Mouse (Mus musculus) myocyte (in vitro differentiated cells): ENCODE results near the gene Primpol. TPM values are rescaled to one million over a fixed set of nuclear protein-coding genes. Genes with fewer than 3 reads are reported as not detected.
A peak's percentile ranks its signal among the peaks of the same experiment; 100 is the strongest.

Source experiments
- H3K27me3 ChIP-seq: one replicate; pipeline ENCODE4 v1.6.1; 2011; ENCODE audit not compliant: control insufficient read depth, insufficient read depth, insufficient read length
- H3K36me3 ChIP-seq: one replicate; pipeline ENCODE4 v1.6.1; 2011; ENCODE audit not compliant: control insufficient read depth, insufficient read depth
- H3K4me2 ChIP-seq: one replicate; pipeline ENCODE4 v1.6.1; 2011; ENCODE audit warnings: low read depth, control low read depth
- H3K4me3 ChIP-seq: one replicate; pipeline ENCODE4 v1.5.1; 2011; ENCODE audit warnings: mild to moderate bottlenecking, control low read depth, moderate library complexity
- H3K79me2 ChIP-seq: one replicate; pipeline ENCODE4 v1.6.1; 2011; ENCODE audit not compliant: control insufficient read depth, insufficient read depth
- H3ac ChIP-seq: one replicate; pipeline ENCODE4 v1.6.1; 2011; ENCODE audit not compliant: control insufficient read depth, insufficient read length
- CEBPB ChIP-seq: IDR thresholded peaks from 2 replicates; pipeline ENCODE4 v1.6.1; 2011; ENCODE audit warnings: mild to moderate bottlenecking, moderate library complexity; ENCODE audit not compliant: poor library complexity, insufficient read depth, severe bottlenecking
- E2F4 ChIP-seq: IDR thresholded peaks from one replicate; pipeline ENCODE4 v1.6.1; 2011; ENCODE audit warnings: mild to moderate bottlenecking, control low read depth, moderate library complexity; ENCODE audit not compliant: insufficient read depth
- MAX ChIP-seq: IDR thresholded peaks from one replicate; pipeline ENCODE4 v1.6.1; 2011; ENCODE audit warnings: low read depth, mild to moderate bottlenecking, control low read depth
- MYOD1 ChIP-seq, 3 experiments: IDR thresholded peaks; one replicate each; pipeline ENCODE4 v1.6.1; 2011; ENCODE audit warnings: control low read depth in 2 of 3, low read depth in 2 of 3, mild to moderate bottlenecking in 2 of 3, moderate library complexity in 1 of 3; ENCODE audit not compliant: insufficient read length in 2 of 3, control insufficient read depth in 1 of 3
- MYOG ChIP-seq, 3 experiments: IDR thresholded peaks; one replicate each; pipeline ENCODE4 v1.6.1; 2011; ENCODE audit warnings: control low read depth in 2 of 3, low read depth in 2 of 3, mild to moderate bottlenecking in 2 of 3; ENCODE audit not compliant: insufficient read length in 2 of 3, control insufficient read depth in 1 of 3, insufficient read depth in 1 of 3
- POLR2A ChIP-seq: IDR thresholded peaks from one replicate; pipeline ENCODE4 v1.6.1; 2011; ENCODE audit warnings: low read depth, mild to moderate bottlenecking, control low read depth, moderate library complexity; ENCODE audit not compliant: insufficient read length
- POLR2AphosphoS2 ChIP-seq: IDR thresholded peaks from one replicate; pipeline ENCODE4 v1.6.1; 2011; ENCODE audit warnings: low read depth, control low read depth; ENCODE audit not compliant: insufficient read length
- REST ChIP-seq: IDR thresholded peaks from one replicate; pipeline ENCODE4 v1.6.1; 2011; ENCODE audit warnings: mild to moderate bottlenecking, control low read depth, moderate library complexity; ENCODE audit not compliant: insufficient read depth, insufficient read length
- SRF ChIP-seq: IDR thresholded peaks from one replicate; pipeline ENCODE4 v1.6.1; 2011; ENCODE audit warnings: low read depth; ENCODE audit not compliant: control insufficient read depth, insufficient read length
- TCF12 ChIP-seq: IDR thresholded peaks from one replicate; pipeline ENCODE4 v1.6.1; 2011; ENCODE audit warnings: mild to moderate bottlenecking, control low read depth; ENCODE audit not compliant: poor library complexity, insufficient read depth, severe bottlenecking
- TCF3 ChIP-seq: IDR thresholded peaks from one replicate; pipeline ENCODE4 v1.6.1; 2011; ENCODE audit warnings: low read depth, control low read depth; ENCODE audit not compliant: insufficient read length
- USF1 ChIP-seq: IDR thresholded peaks from one replicate; pipeline ENCODE4 v1.6.1; 2011; ENCODE audit warnings: low read depth, mild to moderate bottlenecking, control low read depth, moderate library complexity
- polyA plus RNA-seq: library from polyadenylated mRNA; unstranded; fragments of >200 nt; fragmentation: generic; extraction: Trizol; gene quantifications from one replicate; pipeline ENCODE4 v1.2.1, GENCODE M21; 2012; ENCODE audit warnings: missing spikeins

Gene Primpol
- polyA plus RNA-seq, 1 experiment = 1.8 TPM

GRCm38 (mm10) chr8:46552441-46552765 is 64.6 kb downstream of the Primpol start:
- peaks cover 6% of the 10 kb centered on the region for H3K79me2 ChIP-seq
- TF ChIP-seq MYOD1 (IDR thresholded peaks at IDR 0.05; ENCODE audit: control insufficient read depth in 1 of 3, insufficient read length in 2 of 3, low read depth in 2 of 3) = no peak
- no peak for TF ChIP-seq TCF3
- TF ChIP-seq POLR2AphosphoS2 = no peak
- no peak for TF ChIP-seq E2F4
- no peak for TF ChIP-seq TCF12
- TF ChIP-seq MYOG (IDR thresholded peaks at IDR 0.05; ENCODE audit: control insufficient read depth in 1 of 3, insufficient read depth in 1 of 3, insufficient read length in 2 of 3, low read depth in 2 of 3) = no peak
- TF ChIP-seq SRF = no peak
- no peak for TF ChIP-seq POLR2A
- TF ChIP-seq CEBPB = no peak
- H3K36me3 ChIP-seq = no peaks in the 10 kb centered on the region
- H3K4me3 ChIP-seq = peak overlapping the region; percentile 38
- H3K4me2 ChIP-seq = peak overlapping the region; percentile 82
- H3ac ChIP-seq = no peak overlapping the region
- H3K27me3 ChIP-seq = no peaks in the 10 kb centered on the region

- Histone ChIP-seq H3K4me3 (peak within 1 kb of the TSS; percentile 38), H3ac (no peak within 1 kb of the TSS), H3K4me2 (peak within 1 kb of the TSS; percentile 82), H3K27me3 (no peaks in the 10 kb centered on the region), H3K79me2 (peaks cover 6% of the 10 kb centered on the region), H3K36me3 (no peaks in the 10 kb centered on the region)
- TF ChIP-seq MYOD1 (IDR thresholded peaks at IDR 0.05; ENCODE audit: control insufficient read depth in 1 of 3, insufficient read length in 2 of 3, low read depth in 2 of 3) = peak in 2 of 3 experiments; percentile 20 to 66
- TF ChIP-seq MYOG (IDR thresholded peaks at IDR 0.05; ENCODE audit: control insufficient read depth in 1 of 3, insufficient read depth in 1 of 3, insufficient read length in 2 of 3, low read depth in 2 of 3) = peak in 1 of 3 experiments; percentile 80
- no peak for TF ChIP-seq TCF12
- no peak for TF ChIP-seq CEBPB
- no peak for TF ChIP-seq REST
- peak; percentile 68 for TF ChIP-seq POLR2A
- TF ChIP-seq USF1 = no peak
- peak; percentile 42 for TF ChIP-seq MAX
- no peak for TF ChIP-seq TCF3
- peak; percentile 96 for TF ChIP-seq E2F4
- TF ChIP-seq SRF = peak; percentile 82
- peak; percentile 86 for TF ChIP-seq POLR2AphosphoS2
Observed at GRCm38 (mm10) chr8:46551615-46552440, 65.2 kb downstream of the Primpol start, which contains the start of gene Cenpu. TSS of gene Cenpu (plus strand) at chr8:46552028.

DNA sequence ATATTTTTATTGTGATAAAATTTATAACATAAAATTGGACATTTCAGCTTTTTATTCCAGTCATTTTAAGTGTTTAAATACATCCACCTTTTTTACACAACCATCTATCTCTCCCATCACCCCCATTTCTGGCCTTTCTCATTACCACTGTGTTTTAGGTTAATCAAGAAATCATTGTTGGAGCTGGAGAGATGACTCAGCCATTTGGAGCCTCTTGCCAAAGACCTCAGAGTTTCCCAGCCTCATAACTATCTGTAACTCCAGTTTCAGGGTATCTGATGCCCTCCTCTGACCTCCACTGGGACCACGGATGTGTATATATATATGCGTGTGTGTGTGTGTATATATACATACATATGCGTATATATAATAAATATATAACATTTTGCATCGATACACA is 66.0 kb downstream of the Primpol start:
- Histone ChIP-seq H3K4me3 (peak overlapping the region; percentile 38), H3K27me3 (no peaks in the 10 kb centered on the region), H3K4me2 (peak overlapping the region; percentile 80), H3K79me2 (peaks cover 6% of the 10 kb centered on the region), H3ac (no peak overlapping the region), H3K36me3 (no peaks in the 10 kb centered on the region)
- TF ChIP-seq USF1 (no peak), TCF12 (no peak), MYOD1 (IDR thresholded peaks at IDR 0.05; ENCODE audit: control insufficient read depth in 1 of 3, insufficient read length in 2 of 3, low read depth in 2 of 3) (no peak), POLR2AphosphoS2 (no peak), E2F4 (no peak), CEBPB (no peak), POLR2A (no peak), MAX (no peak)

DNA sequence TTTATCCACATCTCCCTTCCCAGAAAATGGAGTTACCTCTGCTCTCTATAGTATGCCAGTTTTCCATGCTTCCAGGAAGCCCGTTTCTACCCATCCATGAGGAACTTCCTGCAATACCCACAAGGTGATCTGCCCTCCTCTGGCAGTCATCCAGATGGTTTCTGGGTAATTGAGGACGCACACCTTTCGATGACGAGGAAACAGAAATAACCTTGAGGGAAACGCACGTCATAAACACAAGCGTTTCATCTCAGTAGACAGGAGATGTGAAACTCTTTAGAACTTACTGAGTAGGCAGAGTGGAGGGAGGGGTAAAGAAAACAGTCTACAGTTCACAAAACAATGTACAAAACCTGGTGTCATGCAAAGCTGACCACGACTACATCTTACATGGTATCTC is 67.0 kb downstream of the Primpol start:
- TF ChIP-seq E2F4 = no peak
- TF ChIP-seq CEBPB = no peak
- TF ChIP-seq POLR2AphosphoS2 = no peak
- TF ChIP-seq MYOG (IDR thresholded peaks at IDR 0.05; ENCODE audit: control insufficient read depth in 1 of 3, insufficient read depth in 1 of 3, insufficient read length in 2 of 3, low read depth in 2 of 3) = no peak
- no peak for TF ChIP-seq TCF12
- Histone ChIP-seq H3ac (no peak overlapping the region), H3K4me2 (no peak overlapping the region), H3K36me3 (no peaks in the 10 kb centered on the region), H3K79me2 (peaks cover 6% of the 10 kb centered on the region), H3K4me3 (no peak overlapping the region), H3K27me3 (no peaks in the 10 kb centered on the region)

DNA sequence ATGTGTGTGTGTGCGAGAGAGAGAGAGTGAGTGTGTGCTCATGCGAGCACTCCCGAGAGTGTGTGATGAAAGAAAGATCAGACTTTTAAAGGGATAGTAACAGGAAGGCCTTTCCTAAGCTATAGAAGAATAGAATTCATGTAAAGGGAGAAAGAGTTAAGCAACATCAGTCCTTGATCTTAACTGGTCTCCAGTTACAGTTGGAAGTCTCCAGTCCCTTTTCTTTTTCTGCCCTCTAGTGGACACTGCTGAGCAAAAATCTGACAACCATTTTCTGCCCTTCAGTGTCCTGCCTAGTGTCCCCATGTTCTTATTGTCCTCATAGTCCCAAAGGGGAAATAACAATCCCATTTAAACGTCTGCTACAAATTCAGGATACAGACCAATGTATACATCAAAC is 69.8 kb downstream of the Primpol start:
- no peak overlapping the region for H3K4me3 ChIP-seq
- H3K4me2 ChIP-seq = no peak overlapping the region

More for the DNA sequence above, 69.8 kb downstream of the Primpol start:
- no peak for TF ChIP-seq CEBPB
- no peak for TF ChIP-seq TCF3
- no peak for TF ChIP-seq MYOD1 (IDR thresholded peaks at IDR 0.05; ENCODE audit: control insufficient read depth in 1 of 3, insufficient read length in 2 of 3, low read depth in 2 of 3)
- no peak for TF ChIP-seq SRF
- TF ChIP-seq E2F4 = no peak
- no peak for TF ChIP-seq POLR2AphosphoS2
- no peak for TF ChIP-seq REST
- no peak for TF ChIP-seq MYOG (IDR thresholded peaks at IDR 0.05; ENCODE audit: control insufficient read depth in 1 of 3, insufficient read depth in 1 of 3, insufficient read length in 2 of 3, low read depth in 2 of 3)
- TF ChIP-seq MAX = no peak
- TF ChIP-seq TCF12 = no peak
- no peak for TF ChIP-seq USF1
- TF ChIP-seq POLR2A = no peak
- no peaks in the 10 kb centered on the region for H3K79me2 ChIP-seq
- H3K36me3 ChIP-seq = no peaks in the 10 kb centered on the region
- H3ac ChIP-seq = no peak overlapping the region
- no peaks in the 10 kb centered on the region for H3K27me3 ChIP-seq
